Mouse (Mus musculus): ENCODE measurements around the gene Ube2dnl1.

Gene Ube2dnl1

DNA sequence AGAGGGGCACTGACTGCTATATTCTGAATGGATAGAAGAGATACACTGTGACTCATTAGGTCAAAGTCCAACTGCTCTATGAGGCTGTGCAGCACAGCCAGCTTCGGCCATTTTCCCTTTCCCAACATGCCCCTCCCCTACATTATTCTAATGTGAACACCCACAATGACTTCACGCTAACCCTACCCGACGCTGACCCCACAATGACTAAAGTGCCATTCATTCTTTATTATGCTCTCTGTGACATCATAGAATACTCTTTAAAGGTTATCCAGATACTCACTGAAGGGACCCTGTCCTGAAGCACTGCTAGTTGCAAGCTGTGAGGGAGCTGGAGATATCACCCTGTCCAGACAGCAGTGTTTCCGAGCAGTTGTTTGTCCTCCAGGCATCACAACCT is at the start of gene Ube2dnl1:
Ube2dnl1 (plus strand) TSS at position 301 of the 400 bp plus-strand sequence.
- no peak for DNase-seq

GRCm38 (mm10) chrX:114895489-114895888 is 9.3 kb upstream of the Ube2dnl1 start:
- no peak for DNase-seq

GRCm38 (mm10) chrX:114897506-114897905 is 7.3 kb upstream of the Ube2dnl1 start:
- DNase-seq, result no peak

- DNase-seq, result no peak
These were observed 1.4 kb upstream of the Ube2dnl1 start for GRCm38 (mm10) chrX:114903391-114903790.

- no peak for DNase-seq
These were observed 2.5 kb downstream of the Ube2dnl1 start, which contains the start of gene Ube2dnl2 for GRCm38 (mm10) chrX:114907282-114907681. Ube2dnl2 (plus strand) TSS chrX:114907582.

DNA sequence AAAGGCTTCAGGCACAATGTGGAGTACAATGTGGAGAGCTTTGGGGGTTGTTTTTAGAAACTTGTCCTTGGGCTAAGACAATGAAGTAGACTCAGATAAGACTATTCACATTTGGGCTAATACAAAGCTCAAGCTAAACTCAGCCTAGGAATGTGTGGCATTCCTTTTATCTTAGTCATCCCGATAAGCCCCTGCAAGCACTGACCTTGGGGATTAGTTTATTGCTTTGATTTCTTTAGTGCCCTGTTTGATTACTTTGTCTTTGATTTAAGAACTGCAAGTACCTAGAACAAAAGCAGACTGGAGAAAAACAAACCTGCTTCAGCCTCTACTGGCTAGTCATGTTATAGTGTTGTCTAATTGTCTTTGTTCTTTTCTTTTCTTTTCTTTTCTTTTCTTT is 50.3 kb downstream of the Ube2dnl1 start:
- no peak for DNase-seq

Measured in cerebellum, postnatal 25 days (tissue).